Mouse (Mus musculus) embryonic stem cell, embryonic (primary cell): ENCODE measurements around the gene Fam120a.

Source experiments
- CTCF ChIA-PET, 4 experiments: fragments of 300-600 bp in 2 of 4; fragments of 350-600 bp in 2 of 4; sonication (Branson Sonifier 250); formaldehyde crosslinking; loops; one replicate each; lab custom pipeline; 2022; ENCODE audit warnings: inconsistent platforms in 2 of 4; lab: Charles Lee
- POLR2A ChIA-PET, 4 experiments: fragments of 300-600 bp in 2 of 4; fragments of 350-600 bp in 2 of 4; sonication (Branson Sonifier 250); formaldehyde crosslinking; loops; one replicate each; lab custom pipeline; 2022; ENCODE audit warnings: antibody characterized with exemption in 4 of 4, inconsistent platforms in 1 of 4; lab: Charles Lee

The Fam120a gene

GRCm38 (mm10) chr13:48877805-48878204, 90.0 kb downstream of the Fam120a start:
- CTCF ChIA-PET, result no interaction called here
- POLR2A ChIA-PET, result interaction anchor here in 2 of 4 experiments (0.8 to 1.9 kb wide), 8 partner anchors 9 to 277 kb away, joined by 3 to 6 read pairs (median 4); no protein-coding TSS in a partner anchor

- CTCF ChIA-PET, result interaction anchor here in 2 of 4 experiments (0.7 to 1.0 kb wide), 2 partner anchors 72 to 205 kb away, joined by 3 to 4 read pairs; no protein-coding TSS in a partner anchor
- POLR2A ChIA-PET, result interaction anchor here in 3 of 4 experiments (0.9 to 2.4 kb wide), 17 partner anchors 9 to 326 kb away, joined by 3 to 11 read pairs (median 4); partner anchors contain the start of gene Ninj1 (in 1 of the 3)
These were observed 95.1 kb downstream of the Fam120a start for GRCm38 (mm10) chr13:48872726-48873125.

- ChIA-PET POLR2A (interaction anchor here in 3 of 4 experiments (0.5 to 2.4 kb wide), 30 partner anchors 8 to 326 kb away, joined by 3 to 11 read pairs (median 3); partner anchors contain the start of gene Ninj1 (in 1 of the 3)), CTCF (interaction anchor here in 2 of 4 experiments (0.7 to 1.0 kb wide), 3 partner anchors 71 to 284 kb away, joined by 3 to 4 read pairs (median 3); no protein-coding TSS in a partner anchor)
These were observed 95.8 kb downstream of the Fam120a start for GRCm38 (mm10) chr13:48871887-48872606.

- POLR2A ChIA-PET, result interaction anchor here in 2 of 4 experiments (0.7 to 2.4 kb wide), 18 partner anchors 9 to 325 kb away, joined by 3 to 11 read pairs (median 3); partner anchors contain the start of gene Ninj1 (in 1 of the 2)
- CTCF ChIA-PET, result interaction anchor here in 2 of 4 experiments (0.5 to 1.0 kb wide), 2 partner anchors 285 to 292 kb away, joined by 3 read pairs; no protein-coding TSS in a partner anchor
These were observed 96.8 kb downstream of the Fam120a start, which contains the start of gene Phf2 for GRCm38 (mm10) chr13:48870771-48871731. Gene Phf2, minus strand, starts transcription at chr13:48871119.

- ChIA-PET CTCF (no interaction called here), POLR2A (interaction anchor here (0.6 to 2.1 kb wide), 11 partner anchors 9 to 202 kb away, joined by 3 to 9 read pairs (median 3); no protein-coding TSS in a partner anchor)
These were observed 97.7 kb downstream of the Fam120a start for GRCm38 (mm10) chr13:48869950-48870770.

- ChIA-PET CTCF (interaction anchor here in 1 of 4 experiments (1.0 kb wide), 1 partner anchor 10 kb away, joined by 3 read pairs; no protein-coding TSS in a partner anchor), POLR2A (interaction anchor here (0.6 to 2.1 kb wide), 13 partner anchors 10 to 201 kb away, joined by 3 to 13 read pairs (median 3); no protein-coding TSS in a partner anchor)
These were observed 98.2 kb downstream of the Fam120a start for GRCm38 (mm10) chr13:48869600-48869949.

- ChIA-PET POLR2A (interaction anchor here in 2 of 4 experiments (0.6 to 2.1 kb wide), 15 partner anchors 8 to 147 kb away, joined by 3 to 13 read pairs (median 3); no protein-coding TSS in a partner anchor), CTCF (interaction anchor here in 1 of 4 experiments (1.0 kb wide), 1 partner anchor 9 kb away, joined by 3 read pairs; no protein-coding TSS in a partner anchor)
These were observed 98.7 kb downstream of the Fam120a start for GRCm38 (mm10) chr13:48869088-48869487.

- CTCF ChIA-PET, result no interaction called here
- POLR2A ChIA-PET, result interaction anchor here in 1 of 4 experiments (1.2 kb wide), 1 partner anchor 14 kb away, joined by 3 read pairs; no protein-coding TSS in a partner anchor
These were observed 103.0 kb downstream of the Fam120a start for GRCm38 (mm10) chr13:48864673-48865356.

GRCm38 (mm10) chr13:48863556-48863955, 104.3 kb downstream of the Fam120a start:
- ChIA-PET CTCF (no interaction called here), POLR2A (interaction anchor here in 2 of 4 experiments (0.9 to 1.9 kb wide), 5 partner anchors 8 to 151 kb away, joined by 3 to 5 read pairs (median 4); no protein-coding TSS in a partner anchor)

GRCm38 (mm10) chr13:48861913-48862312, 105.9 kb downstream of the Fam120a start:
- ChIA-PET CTCF (no interaction called here), POLR2A (interaction anchor here in 1 of 4 experiments (1.0 to 1.9 kb wide), 2 partner anchors 17 to 107 kb away, joined by 3 to 5 read pairs; no protein-coding TSS in a partner anchor)

- ChIA-PET CTCF (no interaction called here), POLR2A (interaction anchor here in 2 of 4 experiments (1.8 to 3.3 kb wide), 4 partner anchors 13 to 157 kb away, joined by 4 to 11 read pairs (median 8); partner anchors contain the start of gene Phf2 (in 1 of the 2))
These were observed 109.0 kb downstream of the Fam120a start for GRCm38 (mm10) chr13:48858779-48859178.

GRCm38 (mm10) chr13:48858054-48858453, 109.8 kb downstream of the Fam120a start:
- ChIA-PET POLR2A (interaction anchor here in 3 of 4 experiments (0.5 to 3.3 kb wide), 12 partner anchors 8 to 476 kb away, joined by 3 to 11 read pairs (median 3); partner anchors contain the start of gene Phf2 (in 1 of the 3)), CTCF (interaction anchor here in 1 of 4 experiments (1.2 to 1.3 kb wide), 2 partner anchors 51 to 57 kb away, joined by 3 to 5 read pairs; no protein-coding TSS in a partner anchor)

- ChIA-PET POLR2A (interaction anchor here in 3 of 4 experiments (0.5 to 3.3 kb wide), 17 partner anchors 9 to 597 kb away, joined by 3 to 11 read pairs (median 3); partner anchors contain the start of gene Phf2 (in 1 of the 3)), CTCF (interaction anchor here in 2 of 4 experiments (0.5 to 1.3 kb wide), 3 partner anchors 50 to 56 kb away, joined by 3 to 5 read pairs (median 4); no protein-coding TSS in a partner anchor)
These were observed 110.4 kb downstream of the Fam120a start for GRCm38 (mm10) chr13:48857246-48857932.

GRCm38 (mm10) chr13:48853947-48854346, 113.9 kb downstream of the Fam120a start:
- POLR2A ChIA-PET, result interaction anchor here in 3 of 4 experiments (0.6 to 1.9 kb wide), 11 partner anchors 9 to 421 kb away, joined by 3 to 18 read pairs (median 3); no protein-coding TSS in a partner anchor
- CTCF ChIA-PET, result interaction anchor here in 2 of 4 experiments (0.7 to 1.1 kb wide), 2 partner anchors 53 to 448 kb away, joined by 3 to 4 read pairs; no protein-coding TSS in a partner anchor

GRCm38 (mm10) chr13:48853475-48853874, 114.3 kb downstream of the Fam120a start:
- ChIA-PET POLR2A (interaction anchor here in 2 of 4 experiments (0.8 to 1.9 kb wide), 5 partner anchors 11 to 328 kb away, joined by 3 to 7 read pairs (median 4); no protein-coding TSS in a partner anchor), CTCF (interaction anchor here in 2 of 4 experiments (0.7 to 1.1 kb wide), 2 partner anchors 52 to 449 kb away, joined by 3 to 4 read pairs; no protein-coding TSS in a partner anchor)
